Mouse (Mus musculus): ENCODE data around the gene Rad9b.

DNA sequence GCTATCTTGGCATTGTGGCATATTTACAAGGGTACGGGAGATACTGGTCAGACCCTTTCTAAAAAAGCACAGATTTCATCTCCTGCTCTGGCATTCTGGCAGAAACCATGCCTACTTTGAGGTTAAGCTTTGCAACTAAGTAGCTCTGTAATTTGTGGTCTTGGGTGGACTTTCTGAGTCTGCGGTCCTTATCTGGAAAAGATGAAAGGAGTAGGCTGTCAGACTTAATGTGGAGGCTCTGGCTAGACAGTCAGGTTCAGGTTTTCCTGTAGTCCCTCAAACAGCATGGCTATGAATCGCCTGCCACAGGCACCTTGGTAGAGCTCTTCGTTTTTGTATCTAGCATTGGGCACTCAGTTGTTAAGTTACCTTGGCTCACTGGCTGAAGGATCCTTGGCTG lies 67.0 kb downstream of the Rad9b start:
- TF ChIP-seq POLR2A (IDR thresholded peaks at IDR 0.05; ENCODE audit: low read depth, low read length) (no peak), POLR2AphosphoS2 (IDR thresholded peaks at IDR 0.05; ENCODE audit: low read depth, low read length) (no peak), CTCF (conservative IDR thresholded peaks at IDR 0.05 in 1 of 2, IDR thresholded peaks at IDR 0.05 in 1 of 2; ENCODE audit: low read depth in 2 of 2, low read length in 2 of 2) (no peak), CHD2 (IDR thresholded peaks at IDR 0.05; ENCODE audit: low read length) (no peak), MAX (IDR thresholded peaks at IDR 0.05; ENCODE audit: low read length) (no peak), GABPA (IDR thresholded peaks at IDR 0.05; ENCODE audit: insufficient replicate concordance, low read depth, low read length) (no peak), ZC3H11A (IDR thresholded peaks at IDR 0.05; ENCODE audit: low read depth, low read length) (no peak), ZNF384 (IDR thresholded peaks at IDR 0.05; ENCODE audit: low read depth, low read length) (no peak)
